Mouse (Mus musculus) intestine, postnatal 0 days (tissue): ENCODE measurements around the gene Chst3. TPM values are rescaled to one million over a fixed set of nuclear protein-coding genes. Genes with fewer than 3 reads are reported as not detected.
A peak's percentile ranks its signal among the peaks of the same experiment; 100 is the strongest.
"Not testable (repeated sequence)": the region's sequence is repeated elsewhere in the genome, so short reads cannot be mapped to it uniquely, and the experiment has no call there.

Source experiments
- ATAC-seq: fragments of 200-750 bp; cut with Nextera tagmentation; 2 replicates; pipeline ENCODE4 v1.8.0; 2017; ENCODE audit warnings: mild to moderate bottlenecking, moderate TSS enrichment, moderate library complexity
- H3K27ac ChIP-seq: fragments of 300-500 bp; sonication (generic); 2 replicates; pipeline ENCODE4 v1.5.1; 2014; ENCODE audit warnings: mild to moderate bottlenecking, low read depth, low read length, moderate library complexity
- H3K27me3 ChIP-seq: fragments of 300-500 bp; sonication (generic); replicated peaks from 2 replicates; pipeline ENCODE4 v1.6.1; 2014; ENCODE audit warnings: low read length, mixed read lengths; ENCODE audit not compliant: control insufficient read depth, insufficient read depth
- H3K36me3 ChIP-seq: fragments of 300-500 bp; sonication (generic); 2 replicates; pipeline ENCODE4 v1.6.1; 2014; ENCODE audit warnings: mild to moderate bottlenecking, moderate library complexity; ENCODE audit not compliant: control insufficient read depth, insufficient read depth
- H3K4me1 ChIP-seq: fragments of 300-500 bp; sonication (generic); replicated peaks from 2 replicates; pipeline ENCODE4 v1.6.1; 2014; ENCODE audit warnings: antibody characterized with exemption, low read length, mixed read lengths; ENCODE audit not compliant: control insufficient read depth, insufficient read depth
- H3K4me2 ChIP-seq: fragments of 300-500 bp; sonication (generic); replicated peaks from 2 replicates; pipeline ENCODE4 v1.6.1; 2014; ENCODE audit warnings: low read depth, mild to moderate bottlenecking, moderate library complexity
- H3K4me3 ChIP-seq: fragments of 300-500 bp; sonication (generic); 2 replicates; pipeline ENCODE4 v1.5.1; 2014; ENCODE audit warnings: low read depth, low read length
- H3K9ac ChIP-seq: fragments of 300-500 bp; sonication (generic); 2 replicates; pipeline ENCODE4 v1.6.1; 2014; ENCODE audit warnings: mild to moderate bottlenecking, low read depth, low read length
- H3K9me3 ChIP-seq: fragments of 300-500 bp; sonication (generic); 2 replicates; pipeline ENCODE4 v1.6.1; 2016; ENCODE audit warnings: mixed run types; ENCODE audit not compliant: control insufficient read depth
- CTCF ChIP-seq: sonication (generic); IDR thresholded peaks from 2 replicates; pipeline ENCODE4 v1.5.1; 2016; ENCODE audit warnings: low read depth, mild to moderate bottlenecking, control low read depth, antibody characterized with exemption, moderate library complexity
- WGBS: fragments of 180-500 bp; shearing (Covaris S2); extraction: QIAGEN DNeasy Blood & Tissue Kit; methylation state at CpG from one replicate; pipeline ENCODE4 v1.1.7; 2014; 5-methylcytosine and 5-hydroxymethylcytosine counted together
- microRNA-seq: library from miRNA; unstranded; fragments of <30 nt; microRNA quantifications from one replicate; pipeline ENCODE4, GENCODE M21; 2016
- polyA plus RNA-seq: library from polyadenylated mRNA; unstranded; fragments of >200 nt; fragmentation: Nextera tagmentation; extraction: Ambion mirVana; gene quantifications from 2 replicates; pipeline ENCODE4 v1.2.1, GENCODE M21; 2015

Gene Chst3
- polyA plus RNA-seq, 1 experiment from 2014 or later = 0.27 TPM

DNA sequence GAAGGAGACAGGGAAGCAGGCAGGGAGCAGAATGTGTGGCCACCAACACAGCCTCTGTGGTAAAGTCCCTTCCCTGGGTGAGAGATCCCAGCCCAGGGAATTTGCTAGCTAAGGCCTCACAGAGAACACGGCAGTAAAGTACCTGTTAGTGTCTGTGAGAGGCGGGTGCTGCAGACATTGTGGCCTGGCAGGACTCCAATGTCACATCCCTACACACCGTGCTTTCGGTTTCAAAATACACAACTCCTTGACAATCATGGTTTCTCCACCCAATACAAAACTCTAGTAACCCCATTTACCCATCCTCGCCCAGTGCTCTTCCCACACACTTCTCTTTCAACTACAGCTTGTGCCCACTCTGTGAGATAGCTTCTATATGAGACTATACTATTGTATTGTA, 80.4 kb downstream of the Chst3 start:
- WGBS = 70% methylated on average over 5 of the region's 5 CpGs
- Histone ChIP-seq H3K27me3 (no peaks in the 10 kb centered on the region), H3K9ac (no peak overlapping the region), H3K27ac (no peak overlapping the region), H3K4me1 (0 out of 2 replicates have a peak, but pooled peaks cover 2% of the 10 kb centered on the region), H3K36me3 (no peaks in the 10 kb centered on the region), H3K4me3 (no peak overlapping the region), H3K4me2 (no peak overlapping the region), H3K9me3 (no peaks in the 10 kb centered on the region)
- ATAC-seq = no peak
- TF ChIP-seq CTCF = no peak

DNA sequence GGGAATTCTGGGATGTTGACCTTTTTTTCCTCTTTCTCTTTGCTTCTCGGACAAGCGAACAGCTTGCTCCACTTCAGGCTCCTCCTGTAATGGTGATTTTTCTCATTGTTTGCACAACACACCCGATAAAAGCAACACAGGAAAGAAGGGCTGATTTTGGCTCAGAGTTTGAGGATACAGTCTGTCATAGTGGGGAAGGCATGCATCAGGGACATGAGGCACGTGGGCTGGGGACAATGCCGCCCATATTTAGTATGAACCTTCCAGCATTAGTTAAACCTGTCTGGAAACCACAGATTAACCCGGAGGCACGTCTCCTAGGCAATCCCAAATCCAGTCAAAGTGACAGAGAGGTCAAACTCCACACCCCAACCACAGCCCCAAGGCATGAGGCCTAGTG, 82.1 kb downstream of the Chst3 start:
- Histone ChIP-seq H3K9me3 (no peaks in the 10 kb centered on the region), H3K4me2 (no peak overlapping the region), H3K9ac (no peak overlapping the region), H3K4me3 (no peak overlapping the region), H3K4me1 (0 out of 2 replicates have a peak, but pooled peaks cover 2% of the 10 kb centered on the region), H3K27me3 (no peaks in the 10 kb centered on the region), H3K36me3 (no peaks in the 10 kb centered on the region), H3K27ac (no peak overlapping the region)
- TF ChIP-seq CTCF = no peak
- WGBS = 61% methylated on average over 7 of the region's 7 CpGs
- no peak for ATAC-seq

DNA sequence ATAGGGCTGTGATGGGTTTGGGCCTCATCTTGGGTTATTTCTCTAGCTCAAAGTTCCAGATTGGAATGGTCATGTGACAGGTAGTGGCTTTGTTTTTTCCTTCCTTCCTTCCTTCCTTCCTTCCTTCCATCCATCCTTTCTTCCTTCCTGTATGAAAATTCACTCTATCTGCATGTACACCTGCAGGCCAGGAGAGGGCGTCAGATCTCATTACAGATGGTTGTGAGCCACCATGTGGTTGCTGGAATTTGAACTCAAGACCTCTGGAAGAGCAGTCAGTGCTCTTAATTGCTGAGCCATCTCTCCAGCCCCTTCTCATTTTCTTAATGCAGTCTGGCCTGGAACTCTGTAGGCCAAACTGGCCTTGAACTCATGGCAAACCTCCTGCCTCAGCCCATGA, 83.0 kb downstream of the Chst3 start:
- not testable (repeated sequence) for H3K27ac ChIP-seq, H3K9ac ChIP-seq, ATAC-seq, H3K4me2 ChIP-seq, H3K27me3 ChIP-seq, H3K36me3 ChIP-seq, H3K9me3 ChIP-seq, H3K4me1 ChIP-seq, H3K4me3 ChIP-seq
- WGBS = 54% methylated on average over 1 of the region's 1 CpGs
- peak; percentile 27 for TF ChIP-seq CTCF

DNA sequence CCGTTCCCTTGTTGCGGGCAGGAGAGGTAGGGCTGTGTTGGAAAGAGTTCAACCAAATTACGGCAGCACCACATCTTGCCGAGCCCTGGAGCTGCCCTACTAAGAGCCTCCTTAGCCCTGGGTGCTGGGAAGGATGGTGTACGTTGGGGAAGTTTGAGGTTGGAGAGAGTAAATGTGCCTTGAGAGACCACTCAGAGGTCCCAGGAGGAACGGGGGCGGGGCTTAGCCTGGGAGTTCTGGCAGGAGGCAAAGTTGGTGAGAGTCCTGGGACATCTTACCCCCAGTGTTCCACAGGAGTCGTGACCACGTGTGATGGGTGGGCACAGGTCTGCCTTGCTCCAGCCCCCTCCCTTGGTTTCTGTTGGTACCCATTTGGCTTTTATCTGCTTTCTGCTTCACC, 84.9 kb downstream of the Chst3 start:
- H3K9me3 ChIP-seq = no peaks in the 10 kb centered on the region
- H3K9ac ChIP-seq = no peak overlapping the region
- WGBS = 62% methylated on average over 9 of the region's 9 CpGs
- H3K27ac ChIP-seq = no peak overlapping the region
- no peak overlapping the region for H3K4me3 ChIP-seq
- no peaks in the 10 kb centered on the region for H3K27me3 ChIP-seq
- H3K4me1 ChIP-seq = 0 out of 2 replicates have a peak, but pooled peaks cover 2% of the 10 kb centered on the region
- TF ChIP-seq CTCF = no peak
- no peaks in the 10 kb centered on the region for H3K36me3 ChIP-seq
- H3K4me2 ChIP-seq = no peak overlapping the region
- no peak for ATAC-seq

DNA sequence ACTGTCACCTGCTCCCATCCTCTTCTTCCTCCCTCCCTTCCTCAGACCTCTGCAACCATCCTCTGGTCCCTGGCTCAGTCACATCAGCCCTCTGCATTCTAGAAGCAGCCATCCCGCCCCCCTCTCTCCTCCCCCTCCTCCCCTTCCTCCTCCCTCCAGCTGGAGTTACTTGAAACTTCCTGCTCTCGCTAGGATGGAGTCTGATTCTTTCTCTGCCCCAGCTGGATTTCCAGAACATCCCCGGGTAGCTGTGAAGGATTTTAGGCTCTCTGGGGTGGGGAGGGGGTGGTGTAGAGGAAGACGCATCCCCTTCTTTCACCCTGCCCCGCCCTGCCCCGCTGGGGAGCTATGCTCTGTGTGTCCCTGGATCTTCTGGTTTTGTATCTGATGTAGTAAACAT, 85.6 kb downstream of the Chst3 start:
- Histone ChIP-seq H3K4me2 (no peak overlapping the region), H3K27ac (no peak overlapping the region), H3K9me3 (no peaks in the 10 kb centered on the region), H3K36me3 (no peaks in the 10 kb centered on the region), H3K27me3 (no peaks in the 10 kb centered on the region), H3K9ac (no peak overlapping the region), H3K4me3 (no peak overlapping the region), H3K4me1 (0 out of 2 replicates have a peak, but pooled peaks cover 2% of the 10 kb centered on the region)
- 53% methylated on average over 6 of the region's 6 CpGs for WGBS
- TF ChIP-seq CTCF = no peak
- no peak for ATAC-seq

Small RNA genes lying within 50 kb of the gene (microRNA-seq; reads per million reads assigned to microRNA genes)
- not detected for gene Gm22117

Other genes with a start within 250 kb of the Chst3 start
- 28.7 TPM in 2 replicates for gene Ascc1, start 216.5 kb downstream of the Chst3 start, polyA plus RNA-seq
- 98.4 and 100 TPM in 2 replicates for gene Anapc16, start 216.1 kb downstream of the Chst3 start, polyA plus RNA-seq
- gene Spock2, start 113.0 kb downstream of the Chst3 start, polyA plus RNA-seq = 2.1 and 2.4 TPM in 2 replicates
- 135 and 137 TPM in 2 replicates for gene Psap, start 58.4 kb upstream of the Chst3 start, polyA plus RNA-seq
- 9.7 and 11.5 TPM in 2 replicates for gene Vsir, start 127.6 kb upstream of the Chst3 start, polyA plus RNA-seq
- gene Gm17455, start 180.5 kb upstream of the Chst3 start, polyA plus RNA-seq = 0.65 and 1.1 TPM in 2 replicates